Mouse (Mus musculus) lung, adult 2 months (tissue): ENCODE measurements at regions not wholly inside any gene's neighbourhood (a gene's known extent, or its start where the extent isn't known, plus 50 kb on each side); places are given as distances from the start of the nearest gene placed in this dataset.

ENCODE experiments used
- CTCF ChIP-seq: fragments of 200-500 bp; IDR thresholded peaks from 2 replicates; pipeline ENCODE4 v1.5.1; 2011; ENCODE audit warnings: mild to moderate bottlenecking, low read length, control low read depth; ENCODE audit not compliant: insufficient read depth
- POLR2A ChIP-seq: fragments of 200-500 bp; IDR thresholded peaks from 2 replicates; pipeline ENCODE4 v1.6.1; 2011; ENCODE audit warnings: low read depth, mild to moderate bottlenecking, control low read depth, low read length, borderline replicate concordance; ENCODE audit errors: extremely low read depth

- TF ChIP-seq CTCF (no peak), POLR2A (no peak)
These were observed 812.6 kb downstream of the Dach1 start for GRCm38 (mm10) chr14:97356915-97357314.
